Mouse (Mus musculus) neutrophil, adult 5-6 weeks (primary cell): ENCODE data around the gene Cenph. TPM values are rescaled to one million over a fixed set of nuclear protein-coding genes. Genes with fewer than 3 reads are reported as not detected.
"Not testable (repeated sequence)": the region's sequence is repeated elsewhere in the genome, so short reads cannot be mapped to it uniquely, and the experiment has no call there.

Source experiments
- ATAC-seq: fragments of 151-379, 151-347 bp; 2 replicates; pipeline ENCODE4 v1.8.0; 2017; ENCODE audit warnings: mild to moderate bottlenecking, moderate TSS enrichment; ENCODE audit not compliant: insufficient number of reproducible peaks, poor library complexity, low FRiP score, severe bottlenecking; ENCODE audit errors: extremely low read depth
- total RNA-seq: library from RNA; stranded (forward); fragments of 200-1000 nt; gene quantifications from 2 replicates; pipeline ENCODE4 v1.2.3, GENCODE M21; 2017

Cenph gene
- total RNA-seq, 1 experiment from 2014 or later = 2.8 TPM

DNA sequence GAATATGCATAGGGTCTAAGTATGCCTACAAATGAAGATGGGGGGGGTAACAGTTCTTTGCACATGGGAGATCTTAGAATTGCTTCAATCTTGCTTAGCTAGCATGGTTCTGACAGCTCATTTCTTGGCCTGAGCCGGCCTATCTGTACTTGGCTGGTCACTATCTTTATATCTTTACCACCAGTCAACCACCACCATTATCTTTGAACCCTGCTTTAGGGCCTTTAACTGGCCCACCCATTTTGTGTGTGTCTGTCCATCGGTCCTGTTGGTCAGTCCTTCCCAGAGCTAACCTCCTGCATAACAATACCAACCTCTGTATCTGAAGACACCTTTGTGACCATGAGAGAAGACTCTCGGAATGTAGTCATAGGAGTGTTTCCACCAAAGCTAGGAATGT is 24.3 kb downstream of the Cenph start:
- ATAC-seq = no peak

- no peak for ATAC-seq
These were observed 24.9 kb downstream of the Cenph start for GRCm38 (mm10) chr13:100750799-100751198.

DNA sequence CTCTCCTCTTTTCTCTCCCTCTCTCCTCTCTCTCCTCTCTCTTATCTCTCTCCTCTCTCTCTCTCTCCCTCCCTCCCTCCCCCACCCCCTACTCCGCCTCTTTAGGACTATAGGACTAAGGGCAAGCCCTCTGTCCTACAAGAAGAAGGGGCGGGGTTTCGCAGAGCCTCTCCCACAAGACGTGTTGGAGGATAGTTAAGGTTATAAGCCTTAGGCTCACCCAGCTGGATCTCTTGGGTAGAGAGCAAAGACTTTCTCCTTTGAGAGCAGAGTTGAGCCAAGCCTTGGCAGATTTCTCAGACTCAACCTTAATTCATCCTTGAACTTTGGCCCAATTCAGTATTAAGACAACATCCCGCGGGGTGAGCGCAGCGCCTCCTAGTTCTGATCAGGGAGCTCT is 27.1 kb downstream of the Cenph start:
- ATAC-seq = no peak

DNA sequence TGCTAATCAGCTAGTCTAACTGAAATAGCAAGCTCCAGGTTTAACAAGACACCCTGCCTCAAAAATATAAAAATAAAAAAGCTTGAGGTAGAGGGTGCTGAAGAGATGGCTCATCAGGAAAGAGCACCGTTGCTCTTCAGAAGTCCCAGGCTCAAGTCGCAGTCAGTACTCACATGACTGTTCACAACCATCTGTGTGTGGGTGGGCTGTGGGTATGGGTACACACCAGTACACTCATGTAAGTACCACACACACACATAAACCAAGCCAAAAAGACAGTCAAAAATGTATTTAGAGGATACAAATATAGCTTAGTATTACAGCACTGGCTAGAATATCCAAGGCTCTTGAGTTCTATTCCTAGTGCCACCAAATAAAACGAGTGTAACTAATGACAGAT is 29.6 kb downstream of the Cenph start:
- ATAC-seq = no peak

GRCm38 (mm10) chr13:100744036-100744744 is 31.5 kb downstream of the Cenph start, which contains the start of gene Mrps36:
Gene Mrps36, minus strand, starts transcription at chr13:100744659.
- ATAC-seq = peak; percentile 96

DNA sequence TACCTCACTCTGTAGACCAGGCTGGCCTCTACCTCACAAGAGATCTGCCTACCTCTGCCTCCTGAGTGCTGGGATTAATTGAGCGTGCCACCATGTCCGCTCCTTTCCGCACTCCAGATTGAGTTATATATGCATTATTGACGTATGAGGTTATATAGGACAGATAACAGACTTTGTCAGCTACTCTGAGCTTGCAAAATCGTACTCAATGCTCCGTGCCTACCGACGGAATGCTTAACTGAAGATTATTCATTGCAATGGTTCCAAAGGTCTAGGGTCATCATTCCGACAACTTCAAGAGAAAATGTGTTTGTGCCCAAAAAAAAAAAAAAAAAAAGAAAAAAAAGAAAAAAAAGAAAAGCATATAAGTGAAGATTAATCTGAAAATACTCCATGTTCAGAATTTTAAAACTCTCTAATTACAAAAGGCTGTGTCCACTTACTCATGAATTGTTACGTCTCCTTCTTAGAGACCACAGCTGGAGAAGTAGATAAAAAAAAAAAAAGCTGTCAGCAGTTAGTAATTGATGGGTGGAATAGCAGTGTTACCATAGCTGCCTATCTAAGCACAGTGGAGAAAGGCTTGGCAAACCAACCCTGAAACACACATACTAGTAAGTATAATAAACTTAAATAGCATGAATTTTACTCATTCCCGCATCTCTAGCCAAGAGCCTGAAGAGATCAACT is 32.2 kb downstream of the Cenph start:
- no peak for ATAC-seq

DNA sequence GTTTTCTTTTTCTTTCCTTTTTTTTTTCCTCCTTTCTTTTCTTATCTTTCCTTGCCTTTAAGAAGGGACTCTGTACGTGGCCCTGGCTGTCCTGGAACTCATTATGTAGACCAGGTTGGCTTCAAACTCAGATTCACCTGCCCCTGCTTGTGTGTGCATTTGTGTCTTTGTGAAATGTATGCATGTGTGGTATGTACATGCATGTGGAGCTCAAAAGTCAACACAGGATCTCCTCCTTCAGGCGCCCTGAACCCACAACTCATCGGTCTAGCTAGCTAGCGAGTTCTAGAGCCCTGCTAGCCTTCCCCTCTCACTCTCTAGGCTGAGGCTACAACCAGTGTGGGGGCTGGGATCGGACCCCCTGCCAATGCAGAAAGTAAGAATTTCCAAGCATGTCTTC is 32.9 kb downstream of the Cenph start:
- ATAC-seq = no peak

DNA sequence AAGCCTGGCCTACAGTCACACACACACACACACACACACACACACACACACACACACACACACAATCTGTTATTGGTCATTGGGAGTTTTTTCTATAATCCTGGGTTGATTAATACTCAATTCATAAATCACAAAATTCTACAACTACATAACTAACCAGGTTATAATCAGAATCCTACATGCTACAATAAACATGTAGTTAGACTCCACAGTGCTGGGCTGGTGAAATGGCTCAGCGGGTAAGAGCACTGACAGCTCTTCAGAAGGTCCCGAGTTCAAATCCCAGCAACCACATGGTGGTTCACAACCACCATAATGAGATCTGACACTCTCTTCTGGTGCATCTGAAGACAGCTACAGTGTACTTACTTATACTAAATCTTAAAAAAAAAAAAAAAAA is 42.9 kb downstream of the Cenph start:
- ATAC-seq = no peak

- not testable (repeated sequence) for ATAC-seq
These were observed 44.1 kb downstream of the Cenph start for GRCm38 (mm10) chr13:100731462-100732046.

DNA sequence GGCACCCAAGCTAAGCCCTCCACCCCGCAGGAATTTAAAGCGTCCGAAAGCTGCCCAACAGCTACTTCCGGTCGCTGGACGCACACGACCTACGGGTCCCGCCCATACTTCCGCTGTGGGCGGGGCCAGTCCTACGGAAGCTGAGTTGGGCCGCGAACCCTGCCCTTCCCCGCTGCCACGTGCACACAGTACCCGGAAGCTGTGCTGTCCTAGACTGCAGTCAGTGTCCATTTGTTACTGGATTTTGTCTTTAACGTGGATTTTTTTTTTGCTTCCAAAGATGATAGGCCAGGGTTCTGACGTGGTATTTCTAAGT is 44.9 kb downstream of the Cenph start, which contains the start of gene Cdk7:
Cdk7 (minus strand) TSS at position 79 of the 316 bp plus-strand sequence.
- peak; percentile 100 for ATAC-seq

- peak; percentile 34 for ATAC-seq
These were observed 45.4 kb downstream of the Cenph start for GRCm38 (mm10) chr13:100730153-100730860.

- not testable (repeated sequence) for ATAC-seq
These were observed 47.2 kb downstream of the Cenph start for GRCm38 (mm10) chr13:100728530-100728929.

- no peak for ATAC-seq
These were observed 47.6 kb downstream of the Cenph start for GRCm38 (mm10) chr13:100728086-100728485.

- ATAC-seq = no peak
These were observed 50.5 kb downstream of the Cenph start for GRCm38 (mm10) chr13:100725194-100725593.

- ATAC-seq = no peak
These were observed 51.5 kb downstream of the Cenph start for GRCm38 (mm10) chr13:100724051-100724754.

DNA sequence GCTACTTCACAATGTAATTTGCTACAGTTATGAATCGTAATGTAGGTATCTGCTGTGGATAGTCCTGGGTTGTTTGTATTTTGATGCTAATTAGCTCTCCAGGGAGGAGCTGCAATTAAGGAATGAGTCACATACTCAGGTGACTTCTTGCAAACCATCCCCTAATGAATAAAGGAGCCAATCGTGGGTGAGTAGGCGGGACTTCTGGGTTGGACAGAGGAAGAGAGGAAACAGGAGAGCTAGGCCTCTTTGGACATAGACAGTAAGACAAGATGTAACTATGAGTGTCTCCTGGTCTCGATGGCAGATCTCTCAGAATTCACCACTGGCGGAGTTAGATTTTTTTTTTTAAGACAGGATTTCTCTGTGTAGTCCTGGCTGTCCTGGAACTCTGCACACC is 54.0 kb downstream of the Cenph start:
- ATAC-seq = no peak

DNA sequence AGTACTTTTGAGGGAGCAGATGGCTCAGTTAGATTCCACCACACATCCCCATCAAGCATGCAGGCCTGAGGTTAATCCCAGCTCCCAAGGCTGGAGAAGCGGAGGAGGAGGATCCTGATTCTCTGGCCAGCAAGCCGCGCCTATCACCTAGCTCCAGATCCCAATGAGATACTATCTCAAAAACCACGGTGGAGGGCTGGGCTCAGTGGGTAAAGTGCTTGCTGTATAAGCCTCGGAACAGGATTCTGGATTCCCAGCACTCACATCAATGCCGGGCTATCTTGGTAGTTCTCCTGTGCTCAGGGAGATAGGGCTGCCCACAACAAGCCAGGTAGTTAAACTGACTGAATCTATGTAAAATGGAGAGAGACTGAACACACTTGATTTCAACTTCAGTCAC is 60.2 kb downstream of the Cenph start:
- no peak for ATAC-seq
